Mouse (Mus musculus): ENCODE results near the gene Olfr231. TPM values are rescaled to one million over a fixed set of nuclear protein-coding genes. Genes with fewer than 3 reads are reported as not detected.

The Olfr231 gene
- not detected in 2 replicates for polyA plus RNA-seq (2012; ENCODE audit: insufficient read depth, insufficient read length, missing spikeins)

DNA sequence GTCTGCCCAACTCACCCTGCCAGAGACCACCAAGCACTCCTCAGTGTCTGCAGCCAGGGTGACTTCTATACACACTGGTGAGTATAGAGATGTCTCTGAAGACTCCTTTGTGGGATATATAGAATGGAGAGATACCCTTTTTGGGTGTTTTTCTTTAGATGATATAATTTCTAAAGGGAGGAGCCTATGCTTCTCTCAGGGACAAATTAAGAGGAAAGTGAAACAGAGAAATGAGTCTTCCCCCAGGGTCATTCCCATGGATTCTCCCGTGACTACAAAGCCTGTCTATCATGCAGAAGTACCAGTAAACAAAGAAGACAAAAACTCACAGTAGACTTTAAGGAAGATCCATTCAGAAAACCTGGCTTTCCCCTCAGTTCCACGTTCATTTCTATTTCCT lies at the start of gene Olfr231:
Gene Olfr231, minus strand, starts transcription at position 101 of the 400 bp plus-strand sequence.
- TF ChIP-seq CTCF (IDR thresholded peaks at IDR 0.05; ENCODE audit: low read depth, low read length) (no peak), POLR2A (IDR thresholded peaks at IDR 0.05; ENCODE audit: borderline replicate concordance, low read depth, low read length) (no peak)
- H3K4me3 ChIP-seq (ENCODE audit: insufficient read depth, low read length): no peak within 1 kb of the TSS
- no peak within 1 kb of the TSS for H3K27ac ChIP-seq (ENCODE audit: insufficient read depth, low read depth, low read length)
- H3K4me1 ChIP-seq (ENCODE audit: control insufficient read depth, insufficient read depth, low read length): no peaks in the 10 kb centered on the region

DNA sequence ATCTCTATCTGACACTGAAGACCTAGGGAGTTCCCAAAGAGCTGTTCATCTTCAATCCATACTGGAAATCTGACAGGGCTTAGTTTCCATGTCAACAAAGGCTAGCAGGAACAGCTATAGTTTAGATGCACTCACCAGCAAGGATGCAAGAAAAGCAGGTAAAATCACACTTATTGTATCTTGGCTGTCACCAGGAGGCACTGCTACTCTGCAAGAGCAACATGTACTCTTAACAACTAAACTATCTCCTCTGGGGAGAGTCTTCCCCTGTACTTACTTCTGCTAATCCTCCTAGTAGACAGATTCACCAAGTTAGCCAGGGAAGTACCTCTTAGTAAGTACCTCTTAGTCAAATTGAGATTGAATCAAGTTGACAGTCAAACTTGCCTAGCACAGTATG lies 48.1 kb upstream of the Olfr231 start:
- Histone ChIP-seq H3K27ac (ENCODE audit: insufficient read depth, low read depth, low read length) (no peak overlapping the region), H3K4me1 (ENCODE audit: control insufficient read depth, insufficient read depth, low read length) (peaks cover 4% of the 10 kb centered on the region; the same call in 1 of the 2 replicates), H3K4me3 (ENCODE audit: insufficient read depth, low read length) (no peak overlapping the region)

DNA sequence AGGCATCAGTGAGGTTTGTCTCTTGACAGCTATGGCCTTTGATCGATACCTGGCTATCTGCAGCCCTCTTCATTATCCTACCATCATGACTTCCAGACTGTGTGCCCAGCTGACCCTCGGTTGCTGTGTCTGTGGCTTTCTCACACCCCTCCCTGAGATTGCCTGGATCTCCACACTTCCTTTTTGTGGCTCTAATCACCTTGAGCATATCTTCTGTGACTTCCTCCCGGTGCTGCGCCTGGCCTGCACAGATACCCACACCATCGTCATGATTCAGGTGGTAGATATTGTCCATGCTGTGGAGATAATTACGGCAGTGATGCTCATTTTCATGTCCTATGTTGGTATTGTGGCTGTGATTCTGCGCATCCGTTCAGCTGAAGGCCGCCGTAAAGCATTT lies 38.1 kb upstream of the Olfr231 start:
- no peak for TF ChIP-seq CTCF (IDR thresholded peaks at IDR 0.05; ENCODE audit: low read depth, low read length)
- no peak for TF ChIP-seq POLR2A (IDR thresholded peaks at IDR 0.05; ENCODE audit: borderline replicate concordance, low read depth, low read length)
- Histone ChIP-seq H3K4me3 (ENCODE audit: insufficient read depth, low read length) (no peak overlapping the region), H3K4me1 (ENCODE audit: control insufficient read depth, insufficient read depth, low read length) (no peaks in the 10 kb centered on the region), H3K27ac (ENCODE audit: insufficient read depth, low read depth, low read length) (no peak overlapping the region)

More for the DNA sequence above, 48.1 kb upstream of the Olfr231 start:
- no peak for TF ChIP-seq CTCF (IDR thresholded peaks at IDR 0.05; ENCODE audit: low read depth, low read length)
- no peak for TF ChIP-seq POLR2A (IDR thresholded peaks at IDR 0.05; ENCODE audit: borderline replicate concordance, low read depth, low read length)

DNA sequence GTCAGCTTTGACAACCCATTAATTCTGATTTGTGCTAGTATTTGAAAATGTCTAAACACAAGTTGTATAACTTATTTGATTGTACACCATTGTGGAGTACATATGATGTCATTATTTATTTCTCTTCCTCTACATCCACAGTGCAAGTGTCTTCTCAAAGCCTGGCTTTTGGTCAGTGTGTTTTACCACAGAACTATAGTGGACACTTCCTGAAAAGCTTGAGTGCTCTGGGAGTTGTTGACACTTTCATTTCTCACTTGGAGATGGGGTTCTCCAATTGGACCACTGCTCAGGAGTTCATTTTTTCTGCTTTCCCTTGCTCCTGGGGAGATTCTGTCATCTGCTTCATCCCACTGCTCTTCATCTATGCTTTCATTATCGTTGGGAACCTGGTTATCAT lies 37.5 kb upstream of the Olfr231 start:
- Histone ChIP-seq H3K4me1 (ENCODE audit: control insufficient read depth, insufficient read depth, low read length) (no peaks in the 10 kb centered on the region), H3K27ac (ENCODE audit: insufficient read depth, low read depth, low read length) (no peak overlapping the region), H3K4me3 (ENCODE audit: insufficient read depth, low read length) (no peak overlapping the region)
- no peak for TF ChIP-seq POLR2A (IDR thresholded peaks at IDR 0.05; ENCODE audit: borderline replicate concordance, low read depth, low read length)
- no peak for TF ChIP-seq CTCF (IDR thresholded peaks at IDR 0.05; ENCODE audit: low read depth, low read length)

DNA sequence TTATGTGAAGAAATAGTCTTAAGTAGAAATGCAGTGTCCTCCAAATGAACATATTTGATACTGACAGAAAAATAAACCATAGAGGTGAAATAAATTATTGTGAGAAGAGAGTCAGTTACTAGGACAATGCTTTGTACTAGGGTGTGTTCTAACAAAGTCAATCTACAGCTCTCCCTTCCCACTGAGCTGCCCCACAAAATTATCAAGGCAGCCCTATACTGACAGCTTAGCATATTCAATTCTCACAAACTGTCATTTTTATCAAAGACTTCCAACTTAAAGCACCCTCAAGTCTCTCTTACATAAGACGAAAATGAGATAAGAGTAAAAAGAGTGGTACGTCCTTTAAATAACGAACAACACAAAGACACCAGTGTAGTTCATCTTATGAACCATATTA lies 36.7 kb upstream of the Olfr231 start:
- TF ChIP-seq POLR2A (IDR thresholded peaks at IDR 0.05; ENCODE audit: borderline replicate concordance, low read depth, low read length) (no peak), CTCF (IDR thresholded peaks at IDR 0.05; ENCODE audit: low read depth, low read length) (no peak)

DNA sequence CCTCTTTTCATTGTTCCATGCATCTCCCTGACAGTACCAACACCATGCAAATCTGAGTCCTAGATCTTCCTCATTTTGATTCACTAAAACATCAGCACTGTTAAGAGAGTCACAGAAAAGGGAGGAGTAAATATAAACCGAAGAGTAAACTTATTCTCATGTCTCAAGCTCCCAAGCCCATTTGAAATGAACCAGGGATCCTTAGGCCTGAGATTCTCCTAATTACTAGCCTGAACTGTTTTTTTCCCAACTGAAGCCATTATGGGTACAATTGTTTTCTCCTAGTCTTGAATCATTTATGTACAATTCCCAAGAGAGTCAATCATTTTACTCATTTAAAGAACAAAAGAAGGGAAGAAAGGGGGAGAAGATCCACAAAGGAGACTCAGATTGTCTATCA lies 34.4 kb upstream of the Olfr231 start, which contains the start of gene Olfr420:
Gene Olfr420, plus strand, starts transcription at position 301 of the 400 bp plus-strand sequence.
- H3K4me1 ChIP-seq (ENCODE audit: control insufficient read depth, insufficient read depth, low read length): no peaks in the 10 kb centered on the region
- TF ChIP-seq POLR2A (IDR thresholded peaks at IDR 0.05; ENCODE audit: borderline replicate concordance, low read depth, low read length) (no peak), CTCF (IDR thresholded peaks at IDR 0.05; ENCODE audit: low read depth, low read length) (no peak)

More for the DNA sequence above, 36.7 kb upstream of the Olfr231 start:
- Histone ChIP-seq H3K4me3 (ENCODE audit: insufficient read depth, low read length) (no peak overlapping the region), H3K4me1 (ENCODE audit: control insufficient read depth, insufficient read depth, low read length) (no peaks in the 10 kb centered on the region), H3K27ac (ENCODE audit: insufficient read depth, low read depth, low read length) (no peak overlapping the region)

DNA sequence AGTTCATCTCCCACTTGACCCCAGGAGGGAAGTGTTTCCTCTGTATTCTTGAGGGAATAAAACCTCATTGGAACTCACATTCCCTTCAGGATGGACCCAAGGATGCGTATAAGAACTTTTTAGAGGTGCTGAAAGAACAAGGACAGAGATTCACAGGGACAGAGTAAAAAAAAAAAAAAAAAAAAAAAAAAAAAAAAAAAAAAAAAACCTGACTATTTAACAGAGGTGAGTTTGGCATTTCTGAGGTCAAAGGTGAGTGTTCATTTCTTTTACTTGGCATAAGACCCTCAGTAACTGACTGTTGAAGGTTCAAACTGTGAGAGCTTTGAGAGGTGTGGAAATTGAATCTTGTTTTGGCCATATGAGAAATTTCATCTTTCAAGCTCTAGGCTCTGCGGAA lies 28.3 kb upstream of the Olfr231 start:
- no peak overlapping the region for H3K4me3 ChIP-seq (ENCODE audit: insufficient read depth, low read length)
- no peaks in the 10 kb centered on the region for H3K4me1 ChIP-seq (ENCODE audit: control insufficient read depth, insufficient read depth, low read length)
- no peak overlapping the region for H3K27ac ChIP-seq (ENCODE audit: insufficient read depth, low read depth, low read length)
- TF ChIP-seq POLR2A (IDR thresholded peaks at IDR 0.05; ENCODE audit: borderline replicate concordance, low read depth, low read length) (no peak), CTCF (IDR thresholded peaks at IDR 0.05; ENCODE audit: low read depth, low read length) (no peak)

More for the DNA sequence above, 34.4 kb upstream of the Olfr231 start, which contains the start of gene Olfr420:
- H3K27ac ChIP-seq (ENCODE audit: insufficient read depth, low read depth, low read length): no peak within 1 kb of the TSS
- no peak within 1 kb of the TSS for H3K4me3 ChIP-seq (ENCODE audit: insufficient read depth, low read length)

DNA sequence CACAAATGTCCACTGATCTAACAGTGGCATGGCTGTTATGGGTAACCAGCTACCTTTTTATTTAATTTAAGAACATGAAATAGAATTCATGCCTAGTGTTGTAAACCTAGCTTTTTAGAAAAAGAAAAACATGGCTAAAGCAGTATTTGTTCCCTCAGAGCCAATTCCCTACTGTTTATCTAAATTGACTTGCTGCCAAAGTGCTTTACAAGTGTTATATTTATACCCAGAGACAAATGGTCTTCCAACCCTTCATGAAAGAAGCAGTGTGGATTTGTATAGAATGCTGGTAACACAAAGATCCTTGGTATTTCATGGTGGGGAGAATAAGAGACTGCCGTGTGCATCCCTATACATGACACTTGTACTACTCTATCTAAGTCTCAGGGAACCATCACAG lies 25.7 kb upstream of the Olfr231 start:
- TF ChIP-seq CTCF (IDR thresholded peaks at IDR 0.05; ENCODE audit: low read depth, low read length) (no peak), POLR2A (IDR thresholded peaks at IDR 0.05; ENCODE audit: borderline replicate concordance, low read depth, low read length) (no peak)
- no peak overlapping the region for H3K4me3 ChIP-seq (ENCODE audit: insufficient read depth, low read length)
- H3K4me1 ChIP-seq (ENCODE audit: control insufficient read depth, insufficient read depth, low read length): no peaks in the 10 kb centered on the region
- H3K27ac ChIP-seq (ENCODE audit: insufficient read depth, low read depth, low read length): no peak overlapping the region

DNA sequence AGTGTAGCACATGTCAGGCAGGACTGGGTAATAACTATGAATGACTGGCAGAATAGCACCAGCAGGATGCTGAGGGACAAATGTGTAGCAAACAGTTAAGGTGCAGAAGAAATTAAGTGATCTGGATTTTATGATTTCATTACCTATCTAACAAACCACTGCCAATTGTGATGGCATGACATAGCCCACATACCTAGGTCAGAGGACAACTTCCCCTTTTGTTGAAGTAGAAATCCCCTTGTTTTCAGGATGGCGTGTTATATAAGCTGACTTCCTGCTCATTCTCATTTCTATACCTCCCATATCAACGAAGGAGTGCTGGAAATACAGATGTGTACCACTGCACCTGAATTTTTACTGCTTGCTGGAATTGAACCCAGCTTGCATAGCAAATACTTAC lies 20.4 kb upstream of the Olfr231 start:
- no peak overlapping the region for H3K27ac ChIP-seq (ENCODE audit: insufficient read depth, low read depth, low read length)
- TF ChIP-seq CTCF (IDR thresholded peaks at IDR 0.05; ENCODE audit: low read depth, low read length) (no peak), POLR2A (IDR thresholded peaks at IDR 0.05; ENCODE audit: borderline replicate concordance, low read depth, low read length) (no peak)
- H3K4me3 ChIP-seq (ENCODE audit: insufficient read depth, low read length): no peak overlapping the region
- H3K4me1 ChIP-seq (ENCODE audit: control insufficient read depth, insufficient read depth, low read length): no peaks in the 10 kb centered on the region

DNA sequence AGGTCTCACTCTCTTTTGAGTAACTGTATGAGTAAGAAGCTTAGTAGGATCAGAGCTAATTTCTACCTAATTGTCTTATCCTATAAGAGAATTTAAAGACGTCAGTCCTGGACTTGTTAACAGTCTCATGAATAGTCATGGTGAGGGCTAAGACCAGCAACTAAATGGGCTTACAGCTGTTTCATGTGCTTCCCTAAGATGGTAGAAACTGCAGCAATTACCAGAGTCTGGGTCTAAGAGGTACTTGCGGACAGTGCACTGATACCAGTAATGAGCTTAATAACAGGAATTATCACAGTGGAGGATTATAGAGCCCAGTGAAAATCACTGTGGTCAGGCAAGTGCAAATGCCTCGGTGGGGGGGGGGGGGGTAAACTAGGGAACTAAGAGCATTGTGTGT lies 11.0 kb upstream of the Olfr231 start:
- Histone ChIP-seq H3K4me1 (ENCODE audit: control insufficient read depth, insufficient read depth, low read length) (no peaks in the 10 kb centered on the region), H3K4me3 (ENCODE audit: insufficient read depth, low read length) (no peak overlapping the region), H3K27ac (ENCODE audit: insufficient read depth, low read depth, low read length) (no peak overlapping the region)
- no peak for TF ChIP-seq CTCF (IDR thresholded peaks at IDR 0.05; ENCODE audit: low read depth, low read length)
- TF ChIP-seq POLR2A (IDR thresholded peaks at IDR 0.05; ENCODE audit: borderline replicate concordance, low read depth, low read length): no peak

DNA sequence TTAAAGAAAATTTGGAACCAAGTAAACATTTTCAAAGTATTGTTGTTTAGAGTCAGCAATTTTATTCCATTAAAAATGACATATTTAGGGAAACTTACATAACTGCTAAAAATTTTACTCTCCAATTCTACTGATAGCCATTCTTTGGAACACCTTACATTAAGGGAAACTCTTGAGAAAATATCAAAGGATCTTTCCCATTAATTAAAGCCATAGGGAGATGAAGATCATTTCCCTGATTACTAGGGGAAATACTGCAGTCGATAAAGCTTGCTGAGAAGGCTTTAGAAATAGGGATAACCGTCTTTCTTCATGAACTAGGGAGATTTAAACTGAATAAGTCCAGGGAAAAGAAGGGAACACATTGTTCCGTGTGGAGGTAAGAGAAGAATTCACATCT lies 10.3 kb upstream of the Olfr231 start, which contains the start of gene Olfr424:
Gene Olfr424, plus strand, starts transcription at position 301 of the 400 bp plus-strand sequence.
- Histone ChIP-seq H3K4me1 (ENCODE audit: control insufficient read depth, insufficient read depth, low read length) (no peaks in the 10 kb centered on the region), H3K4me3 (ENCODE audit: insufficient read depth, low read length) (no peak within 1 kb of the TSS), H3K27ac (ENCODE audit: insufficient read depth, low read depth, low read length) (no peak within 1 kb of the TSS)
- TF ChIP-seq POLR2A (IDR thresholded peaks at IDR 0.05; ENCODE audit: borderline replicate concordance, low read depth, low read length): no peak
- TF ChIP-seq CTCF (IDR thresholded peaks at IDR 0.05; ENCODE audit: low read depth, low read length): no peak

Data from bone marrow macrophage, adult 2 months (primary cell).